Mouse (Mus musculus) c-Kit-positive CD71-negative TER-119-negative erythroid progenitor cells, embryonic 14.5 days (primary cell): ENCODE results near the gene Slc7a12.

Experiments used
- DNase-seq: peaks from one replicate; pipeline ENCODE4 v3.0.0-alpha.2; 2013; ENCODE audit warnings: low read depth

Slc7a12 gene

GRCm38 (mm10) chr3:14480397-14480796, at the start of gene Slc7a12:
Gene Slc7a12, plus strand, starts transcription at chr3:14480697.
- no peak for DNase-seq

- no peak for DNase-seq
These were observed 48.1 kb upstream of the Slc7a12 start for GRCm38 (mm10) chr3:14432381-14432780.

- no peak for DNase-seq
These were observed 34.5 kb upstream of the Slc7a12 start for GRCm38 (mm10) chr3:14446015-14446414.

- DNase-seq: no peak
These were observed 33.8 kb upstream of the Slc7a12 start for GRCm38 (mm10) chr3:14446691-14447090.
